Mouse (Mus musculus) midbrain, embryonic 14.5 days (tissue): ENCODE results near the gene Bfsp2. TPM values are rescaled to one million over a fixed set of nuclear protein-coding genes. Genes with fewer than 3 reads are reported as not detected.

Experiments used
- ATAC-seq: fragments of 200-750 bp; cut with Nextera tagmentation; 2 replicates; pipeline ENCODE4 v1.8.0; 2017; ENCODE audit warnings: moderate number of reproducible peaks, moderate library complexity; ENCODE audit not compliant: low FRiP score, low TSS enrichment
- DNase-seq: peaks from one replicate; pipeline ENCODE4 v3.0.0-alpha.2; 2015
- H3K27ac ChIP-seq: fragments of 300-500 bp; sonication (generic); replicated peaks from 2 replicates; pipeline ENCODE4 v1.5.1; 2014; ENCODE audit warnings: mild to moderate bottlenecking, low read depth, low read length, moderate library complexity
- H3K27me3 ChIP-seq: fragments of 300-500 bp; sonication (generic); 2 replicates; pipeline ENCODE4 v1.6.1; 2014; ENCODE audit warnings: low read length, control low read depth, mixed read lengths; ENCODE audit not compliant: control insufficient read depth, insufficient read depth
- H3K36me3 ChIP-seq: fragments of 300-500 bp; sonication (generic); 2 replicates; pipeline ENCODE4 v1.6.1; 2014; ENCODE audit warnings: low read length, control low read depth; ENCODE audit not compliant: control insufficient read depth, insufficient read depth
- H3K4me1 ChIP-seq: fragments of 300-500 bp; sonication (generic); 2 replicates; pipeline ENCODE4 v1.6.1; 2014; ENCODE audit warnings: mild to moderate bottlenecking, antibody characterized with exemption, low read length, control low read depth; ENCODE audit not compliant: control insufficient read depth, insufficient read depth
- H3K4me2 ChIP-seq: fragments of 300-500 bp; sonication (generic); 2 replicates; pipeline ENCODE4 v1.6.1; 2014; ENCODE audit warnings: mild to moderate bottlenecking, low read length, moderate library complexity
- H3K4me3 ChIP-seq: fragments of 300-500 bp; sonication (generic); replicated peaks from 2 replicates; pipeline ENCODE4 v1.5.1; 2014; ENCODE audit warnings: low read depth, low read length
- H3K9ac ChIP-seq: fragments of 300-500 bp; sonication (generic); replicated peaks from 2 replicates; pipeline ENCODE4 v1.6.1; 2014; ENCODE audit warnings: mild to moderate bottlenecking, low read length, moderate library complexity
- H3K9me3 ChIP-seq: fragments of 300-500 bp; sonication (generic); 2 replicates; pipeline ENCODE4 v1.6.1; 2016; ENCODE audit warnings: low read length, control low read depth, mixed read lengths; ENCODE audit not compliant: control insufficient read depth
- WGBS: fragments of 180-500 bp; shearing (Covaris S2); extraction: QIAGEN DNeasy Blood & Tissue Kit; methylation state at CpG from one replicate; pipeline ENCODE4 v1.1.7; 2014; 5-methylcytosine and 5-hydroxymethylcytosine counted together
- polyA plus RNA-seq: library from polyadenylated mRNA; unstranded; fragments of >200 nt; fragmentation: Nextera tagmentation; extraction: Ambion mirVana; gene quantifications from 2 replicates; pipeline ENCODE4 v1.2.1, GENCODE M21; 2014

Bfsp2 gene
- polyA plus RNA-seq, 1 experiment from 2014 or later = 2.7 TPM

DNA sequence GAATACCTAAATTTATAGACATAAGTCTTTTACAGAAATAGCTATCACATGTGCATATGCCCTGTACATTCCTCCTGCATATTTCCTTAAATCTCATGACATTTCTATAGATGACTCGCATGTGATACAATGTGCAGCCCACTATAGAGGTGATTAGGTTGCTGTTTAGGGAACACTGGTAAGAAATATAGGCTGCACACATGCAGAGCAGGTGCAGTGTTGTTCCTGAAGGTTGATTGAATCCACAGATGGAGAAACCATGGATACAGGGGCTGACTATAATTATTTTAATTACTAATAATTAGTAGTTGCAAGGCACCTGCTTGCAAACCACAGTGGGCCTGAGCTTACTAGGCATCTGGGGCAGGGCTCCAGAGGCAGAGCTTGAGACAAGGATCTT is 48.5 kb downstream of the Bfsp2 start:
- no peaks in the 10 kb centered on the region for H3K27me3 ChIP-seq
- WGBS = 89% methylated on average over 1 of the region's 1 CpGs
- H3K9me3 ChIP-seq = no peaks in the 10 kb centered on the region
- no peak overlapping the region for H3K9ac ChIP-seq
- no peak overlapping the region for H3K27ac ChIP-seq
- no peaks in the 10 kb centered on the region for H3K36me3 ChIP-seq
- no peak for DNase-seq
- peaks cover 5% of the 10 kb centered on the region; the same call in 1 of the 2 replicates for H3K4me1 ChIP-seq
- H3K4me3 ChIP-seq = no peak overlapping the region
- ATAC-seq = no peak
- no peak overlapping the region for H3K4me2 ChIP-seq

DNA sequence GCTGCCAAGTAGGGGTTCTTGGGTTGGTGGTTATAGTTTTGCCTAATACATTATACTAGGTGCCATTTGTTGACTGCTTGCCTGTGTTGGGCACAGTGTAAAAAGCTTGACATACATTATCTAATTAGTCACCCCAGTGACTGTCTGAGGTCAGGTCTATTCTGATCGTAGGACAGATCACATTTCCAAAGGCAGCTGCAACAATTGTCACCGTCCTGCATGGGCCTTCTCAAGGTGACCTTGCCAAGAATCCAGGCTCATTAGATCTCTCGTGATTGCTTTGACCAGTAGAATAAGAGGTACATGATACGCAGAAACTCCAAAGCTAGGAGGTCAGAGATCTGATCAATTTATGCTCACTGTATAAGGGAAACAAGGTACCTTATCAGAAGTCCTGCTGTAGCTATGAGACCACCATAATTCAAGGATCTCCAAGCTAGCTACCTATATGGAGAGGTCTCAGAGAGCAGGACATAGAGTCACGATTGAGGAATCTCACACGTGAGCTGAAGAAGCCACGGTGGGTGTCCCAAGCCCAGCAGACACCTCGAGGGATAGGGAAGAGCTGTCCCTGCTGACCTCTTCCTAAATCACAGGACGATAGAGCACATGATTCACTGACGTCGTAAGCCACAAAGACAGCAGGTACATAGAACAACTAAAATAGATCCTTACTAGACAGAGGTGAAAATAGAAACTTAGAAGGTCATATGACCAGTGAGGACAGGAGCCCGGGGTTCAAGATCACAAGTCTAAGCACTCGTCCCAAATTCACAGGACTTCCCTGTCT is 49.6 kb downstream of the Bfsp2 start:
- 88% methylated on average over 13 of the region's 13 CpGs for whole genome bisulfite sequencing
- Histone ChIP-seq H3K27me3 (no peaks in the 10 kb centered on the region), H3K9me3 (no peaks in the 10 kb centered on the region), H3K27ac (no peak overlapping the region), H3K9ac (no peak overlapping the region), H3K4me3 (no peak overlapping the region), H3K36me3 (no peaks in the 10 kb centered on the region), H3K4me2 (no peak overlapping the region), H3K4me1 (peaks cover 5% of the 10 kb centered on the region; the same call in 1 of the 2 replicates)
- ATAC-seq (no peak), DNase-seq (no peak)

DNA sequence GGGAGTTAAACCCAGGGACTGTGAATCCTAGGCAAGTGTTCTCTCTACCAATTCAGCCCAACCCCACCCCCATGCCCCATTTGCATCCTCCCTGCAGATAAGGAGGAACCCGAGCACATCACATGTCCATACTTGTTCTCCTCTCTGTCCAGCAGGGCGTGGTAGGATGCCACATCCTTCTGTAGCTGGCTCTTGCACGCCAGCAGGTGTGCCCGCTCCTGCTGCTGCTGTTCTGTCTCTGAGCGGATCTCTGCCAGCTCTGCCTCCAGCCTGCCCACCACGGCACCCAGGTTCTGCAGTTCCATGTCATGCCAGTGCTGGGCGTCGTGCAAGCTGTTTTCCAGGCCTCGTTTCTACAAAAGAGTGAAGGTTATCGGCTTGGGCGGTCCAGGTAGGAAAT is 53.8 kb downstream of the Bfsp2 start:
- H3K4me1 ChIP-seq = peaks cover 12% of the 10 kb centered on the region; the same call in 1 of the 2 replicates
- ATAC-seq (no peak), DNase-seq (no peak)
- H3K9ac ChIP-seq = no peak overlapping the region
- H3K4me2 ChIP-seq = no peak overlapping the region
- no peaks in the 10 kb centered on the region for H3K36me3 ChIP-seq
- no peak overlapping the region for H3K27ac ChIP-seq
- H3K27me3 ChIP-seq = no peaks in the 10 kb centered on the region
- no peaks in the 10 kb centered on the region for H3K9me3 ChIP-seq
- H3K4me3 ChIP-seq = no peak overlapping the region
- 82% methylated on average over 11 of the region's 11 CpGs for WGBS

DNA sequence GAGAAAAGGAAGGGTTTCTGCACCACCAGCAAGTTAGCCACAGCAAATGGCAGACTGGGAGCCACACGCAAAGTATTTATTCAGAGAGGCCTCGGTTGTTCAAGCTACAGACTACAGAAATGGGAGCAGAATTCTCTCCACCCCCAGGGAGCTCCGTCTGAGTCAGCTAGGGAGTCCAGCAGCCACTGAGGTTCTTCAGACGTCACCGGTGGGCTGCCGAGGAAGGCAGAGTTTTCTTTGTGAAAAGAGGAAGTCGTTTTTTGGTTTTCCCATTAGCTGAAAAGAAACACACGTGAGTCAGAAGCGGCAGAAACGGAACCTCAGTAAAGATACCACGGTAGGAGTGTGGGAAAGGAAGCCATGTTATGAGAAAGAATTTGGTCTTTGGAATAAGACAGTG is 55.4 kb downstream of the Bfsp2 start:
- Histone ChIP-seq H3K9ac (no peak overlapping the region), H3K27ac (no peak overlapping the region), H3K4me1 (peaks cover 12% of the 10 kb centered on the region; the same call in 1 of the 2 replicates), H3K36me3 (no peaks in the 10 kb centered on the region), H3K9me3 (no peaks in the 10 kb centered on the region), H3K4me3 (no peak overlapping the region), H3K4me2 (no peak overlapping the region), H3K27me3 (no peaks in the 10 kb centered on the region)
- DNase-seq (no peak), ATAC-seq (no peak)
- 89% methylated on average over 11 of the region's 11 CpGs for WGBS

DNA sequence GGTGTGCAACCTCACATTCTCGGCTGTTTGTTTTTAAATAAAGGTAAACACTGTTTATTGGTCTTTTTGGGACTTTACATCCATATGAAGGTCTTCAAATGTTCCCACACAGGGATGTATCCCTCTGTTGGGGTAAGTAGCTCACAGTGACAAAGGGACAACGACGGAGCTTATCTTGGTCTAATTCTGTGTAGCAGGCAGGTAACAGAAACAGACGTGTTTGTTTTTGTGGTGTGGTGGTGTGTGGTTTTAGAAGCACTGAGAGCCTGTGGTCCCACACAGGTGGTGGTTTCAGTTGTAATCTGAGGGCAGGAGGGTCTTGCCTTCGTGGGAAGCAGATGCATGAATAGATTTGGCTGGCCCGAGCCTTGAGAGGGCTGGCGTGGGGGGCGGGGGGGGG is 56.3 kb downstream of the Bfsp2 start:
- H3K9me3 ChIP-seq = no peaks in the 10 kb centered on the region
- no peak overlapping the region for H3K4me2 ChIP-seq
- H3K9ac ChIP-seq = no peak overlapping the region
- no peak overlapping the region for H3K4me3 ChIP-seq
- H3K27ac ChIP-seq = 0 out of 2 replicates have a peak overlapping the region, but pooled peaks have one; percentile 56
- WGBS = 72% methylated on average over 8 of the region's 8 CpGs
- no peaks in the 10 kb centered on the region for H3K36me3 ChIP-seq
- ATAC-seq = no peak
- H3K4me1 ChIP-seq = peaks cover 12% of the 10 kb centered on the region; the same call in 1 of the 2 replicates
- no peak for DNase-seq
- no peaks in the 10 kb centered on the region for H3K27me3 ChIP-seq

DNA sequence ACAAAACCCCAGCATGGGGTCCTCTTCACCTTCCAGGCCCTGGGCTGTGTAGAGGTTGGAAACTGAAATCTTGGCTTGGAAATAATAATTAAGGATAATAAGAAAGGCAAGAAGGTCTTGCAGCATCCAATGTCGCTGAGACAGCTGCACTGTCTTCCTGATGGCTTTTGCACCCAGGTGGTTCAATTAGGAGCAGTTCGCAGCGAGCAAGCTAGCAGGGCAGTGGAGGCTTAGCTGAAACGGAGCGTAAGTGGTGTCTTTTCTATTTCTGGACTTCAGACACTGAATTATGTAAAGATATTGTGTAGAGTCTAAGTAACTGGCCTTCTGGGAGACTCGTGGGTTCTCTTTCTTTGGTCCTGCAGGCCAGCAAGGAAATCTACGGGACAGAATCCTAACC is 56.8 kb downstream of the Bfsp2 start:
- no peaks in the 10 kb centered on the region for H3K36me3 ChIP-seq
- H3K4me2 ChIP-seq = no peak overlapping the region
- H3K4me3 ChIP-seq = no peak overlapping the region
- H3K9ac ChIP-seq = no peak overlapping the region
- 66% methylated on average over 7 of the region's 7 CpGs for WGBS
- no peaks in the 10 kb centered on the region for H3K27me3 ChIP-seq
- H3K27ac ChIP-seq = peak overlapping the region; percentile 56
- DNase-seq (peak; percentile 49), ATAC-seq (no peak)
- no peaks in the 10 kb centered on the region for H3K9me3 ChIP-seq
- peaks cover 12% of the 10 kb centered on the region; the same call in 1 of the 2 replicates for H3K4me1 ChIP-seq

DNA sequence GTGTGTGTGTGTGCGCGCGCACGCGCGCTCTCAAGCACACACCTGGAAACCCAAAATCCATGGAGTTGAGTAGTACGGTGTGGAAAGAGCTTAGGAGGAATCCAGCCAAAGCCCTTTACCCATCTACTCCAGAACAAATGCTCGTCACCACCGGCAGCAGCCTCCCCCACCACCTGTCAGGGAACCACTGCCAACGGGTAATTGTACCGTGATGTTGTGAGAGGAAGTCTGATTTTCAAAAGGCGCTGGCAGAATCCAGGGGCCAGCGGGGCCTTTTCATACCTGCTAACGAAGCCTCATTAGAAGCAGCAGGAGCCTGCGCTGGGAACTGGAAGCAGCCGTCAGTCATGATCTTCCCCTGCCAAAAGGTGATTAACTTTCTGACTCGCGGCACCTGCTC is 57.4 kb downstream of the Bfsp2 start:
- Histone ChIP-seq H3K4me3 (no peak overlapping the region), H3K36me3 (no peaks in the 10 kb centered on the region), H3K9ac (no peak overlapping the region), H3K27me3 (no peaks in the 10 kb centered on the region), H3K4me2 (no peak overlapping the region), H3K9me3 (no peaks in the 10 kb centered on the region), H3K4me1 (peaks cover 12% of the 10 kb centered on the region; the same call in 1 of the 2 replicates), H3K27ac (peak overlapping the region; percentile 56)
- WGBS = 54% methylated on average over 18 of the region's 18 CpGs
- ATAC-seq (peak; percentile 17; the same call in 1 of the 2 replicates), DNase-seq (peak; percentile 70)

DNA sequence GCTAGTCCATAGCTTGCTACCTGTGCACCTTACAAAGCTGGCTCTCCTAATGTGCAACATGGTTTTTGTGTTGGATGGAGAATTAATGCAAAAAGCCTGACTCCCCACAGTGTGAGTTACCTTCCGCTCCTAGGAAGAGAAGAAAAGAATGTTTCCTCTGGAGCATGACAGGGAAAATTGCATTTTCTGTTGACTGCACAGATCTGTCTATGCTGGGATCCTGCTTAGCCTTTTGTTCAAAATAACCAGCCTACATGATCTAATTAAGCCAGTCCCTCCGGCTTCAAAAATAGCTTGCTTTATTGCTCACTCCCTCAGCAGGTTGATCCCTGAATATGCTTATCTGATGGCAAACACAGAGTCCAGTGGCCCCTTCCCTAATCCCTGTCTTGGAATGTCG is 59.4 kb downstream of the Bfsp2 start:
- no peaks in the 10 kb centered on the region for H3K36me3 ChIP-seq
- peak; percentile 31 for DNase-seq
- no peak for ATAC-seq
- no peak overlapping the region for H3K4me2 ChIP-seq
- no peaks in the 10 kb centered on the region for H3K9me3 ChIP-seq
- H3K4me3 ChIP-seq = no peak overlapping the region
- H3K27ac ChIP-seq = peak overlapping the region; percentile 47
- H3K4me1 ChIP-seq = peaks cover 12% of the 10 kb centered on the region; the same call in 1 of the 2 replicates
- no peak overlapping the region for H3K9ac ChIP-seq
- 16% methylated on average over 3 of the region's 3 CpGs for WGBS
- no peaks in the 10 kb centered on the region for H3K27me3 ChIP-seq

DNA sequence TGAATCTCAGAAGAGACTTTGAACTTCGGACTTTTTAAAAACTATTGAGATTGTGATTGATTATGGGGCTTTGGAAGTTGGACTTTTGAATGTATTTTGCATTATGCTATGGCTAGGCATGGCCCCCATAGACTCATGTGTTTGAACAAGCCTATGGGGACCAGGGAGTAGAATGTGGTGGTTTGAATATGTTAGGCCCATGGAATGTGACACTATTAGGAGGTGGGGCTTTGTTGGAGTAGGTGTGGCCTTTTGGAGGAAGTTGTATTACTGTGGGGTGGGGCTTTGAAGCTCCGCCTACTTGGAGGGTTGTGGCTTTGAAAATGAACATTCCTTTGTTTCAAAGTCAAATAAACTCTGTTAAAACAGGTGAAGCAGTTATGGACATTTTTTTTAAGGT is 61.4 kb downstream of the Bfsp2 start:
- Histone ChIP-seq H3K27ac (no peak overlapping the region), H3K4me1 (peaks cover 20% of the 10 kb centered on the region), H3K4me2 (no peak overlapping the region), H3K4me3 (no peak overlapping the region), H3K9me3 (no peaks in the 10 kb centered on the region), H3K36me3 (no peaks in the 10 kb centered on the region), H3K9ac (no peak overlapping the region), H3K27me3 (no peaks in the 10 kb centered on the region)
- no peak for ATAC-seq
- DNase-seq = no peak
- WGBS = 96% methylated on average over 2 of the region's 2 CpGs
